Mouse (Mus musculus) lung, embryonic 14.5 days (tissue): ENCODE results near the gene Upp2. TPM values are rescaled to one million over a fixed set of nuclear protein-coding genes. Genes with fewer than 3 reads are reported as not detected.

Experiments used
- ATAC-seq: fragments of 200-750 bp; cut with Nextera tagmentation; 2 replicates; pipeline ENCODE4 v1.8.0; 2017; ENCODE audit warnings: mild to moderate bottlenecking, moderate TSS enrichment, moderate library complexity; ENCODE audit not compliant: insufficient read depth
- DNase-seq: peaks from one replicate; pipeline ENCODE4 v3.0.0-alpha.2; 2015
- H3K27ac ChIP-seq: fragments of 300-500 bp; sonication (generic); 2 replicates; pipeline ENCODE4 v1.5.1; 2014; ENCODE audit warnings: low read depth, mild to moderate bottlenecking, moderate library complexity
- H3K27me3 ChIP-seq: fragments of 300-500 bp; sonication (generic); 2 replicates; pipeline ENCODE4 v1.6.1; 2014; ENCODE audit warnings: low read length, control low read depth; ENCODE audit not compliant: insufficient read depth
- H3K36me3 ChIP-seq: fragments of 300-500 bp; sonication (generic); 2 replicates; pipeline ENCODE4 v1.6.1; 2014; ENCODE audit warnings: control low read depth; ENCODE audit not compliant: insufficient read depth
- H3K4me1 ChIP-seq: fragments of 300-500 bp; sonication (generic); 2 replicates; pipeline ENCODE4 v1.6.1; 2014; ENCODE audit warnings: antibody characterized with exemption, control low read depth; ENCODE audit not compliant: insufficient read depth
- H3K4me2 ChIP-seq: fragments of 300-500 bp; sonication (generic); 2 replicates; pipeline ENCODE4 v1.6.1; 2014; ENCODE audit warnings: mild to moderate bottlenecking
- H3K4me3 ChIP-seq: fragments of 300-500 bp; sonication (generic); 2 replicates; pipeline ENCODE4 v1.5.1; 2014; ENCODE audit warnings: low read depth, low read length
- H3K9ac ChIP-seq: fragments of 300-500 bp; sonication (generic); 2 replicates; pipeline ENCODE4 v1.6.1; 2014
- H3K9me3 ChIP-seq: fragments of 300-500 bp; sonication (generic); 2 replicates; pipeline ENCODE4 v1.6.1; 2016; ENCODE audit warnings: low read depth, low read length, control low read depth
- CTCF ChIP-seq: IDR thresholded peaks from 2 replicates; pipeline ENCODE4 v1.5.1; 2016; ENCODE audit warnings: antibody characterized with exemption, low read depth
- WGBS: fragments of 180-500 bp; shearing (Covaris S2); extraction: QIAGEN DNeasy Blood & Tissue Kit; methylation state at CpG from one replicate; pipeline ENCODE4 v1.1.7; 2014; 5-methylcytosine and 5-hydroxymethylcytosine counted together
- polyA plus RNA-seq: library from polyadenylated mRNA; unstranded; fragments of >200 nt; fragmentation: Nextera tagmentation; extraction: Ambion mirVana; gene quantifications from 2 replicates; pipeline ENCODE4 v1.2.1, GENCODE M21; 2014

Upp2 gene
- polyA plus RNA-seq, 1 experiment from 2014 or later, result 8.6 TPM

- Histone ChIP-seq H3K4me1 (peaks cover 12% of the 10 kb centered on the region; the same call in 1 of the 2 replicates), H3K9ac (no peak overlapping the region)
- 90% methylated on average over 3 of the region's 3 CpGs for WGBS
Observed at GRCm38 (mm10) chr2:58527786-58528185, 39.3 kb upstream of the Upp2 start.

GRCm38 (mm10) chr2:58529384-58529783 is 37.7 kb upstream of the Upp2 start:
- no peak overlapping the region for H3K9ac ChIP-seq
- no peak overlapping the region for H3K27ac ChIP-seq
- peaks cover 27% of the 10 kb centered on the region for H3K4me1 ChIP-seq
- no peak overlapping the region for H3K4me2 ChIP-seq
- no peak for DNase-seq
- H3K36me3 ChIP-seq, result no peaks in the 10 kb centered on the region
- no peaks in the 10 kb centered on the region for H3K9me3 ChIP-seq
- no peak overlapping the region for H3K4me3 ChIP-seq
- 77% methylated on average over 5 of the region's 5 CpGs for WGBS
- no peaks in the 10 kb centered on the region for H3K27me3 ChIP-seq
- ATAC-seq, result no peak
- no peak for TF ChIP-seq CTCF

More at GRCm38 (mm10) chr2:58527786-58528185, 39.3 kb upstream of the Upp2 start:
- no peaks in the 10 kb centered on the region for H3K36me3 ChIP-seq
- DNase-seq (no peak), ATAC-seq (no peak)
- TF ChIP-seq CTCF, result no peak
- H3K4me2 ChIP-seq, result no peak overlapping the region
- no peak overlapping the region for H3K4me3 ChIP-seq
- H3K27ac ChIP-seq, result no peak overlapping the region
- H3K9me3 ChIP-seq, result no peaks in the 10 kb centered on the region
- H3K27me3 ChIP-seq, result no peaks in the 10 kb centered on the region

GRCm38 (mm10) chr2:58529860-58530440 is 37.1 kb upstream of the Upp2 start:
- Histone ChIP-seq H3K4me3 (no peak overlapping the region), H3K4me2 (no peak overlapping the region), H3K9ac (no peak overlapping the region), H3K9me3 (no peaks in the 10 kb centered on the region), H3K27me3 (no peaks in the 10 kb centered on the region), H3K36me3 (no peaks in the 10 kb centered on the region), H3K27ac (no peak overlapping the region), H3K4me1 (peaks cover 28% of the 10 kb centered on the region)
- DNase-seq (no peak), ATAC-seq (no peak)
- WGBS, result 43% methylated on average over 7 of the region's 7 CpGs
- no peak for TF ChIP-seq CTCF

GRCm38 (mm10) chr2:58530521-58530920 is 36.6 kb upstream of the Upp2 start:
- no peak for TF ChIP-seq CTCF
- DNase-seq, result no peak
- Histone ChIP-seq H3K27me3 (no peaks in the 10 kb centered on the region), H3K4me1 (peaks cover 28% of the 10 kb centered on the region), H3K9me3 (no peaks in the 10 kb centered on the region), H3K4me3 (no peak overlapping the region), H3K27ac (no peak overlapping the region), H3K9ac (no peak overlapping the region), H3K4me2 (no peak overlapping the region), H3K36me3 (no peaks in the 10 kb centered on the region)
- ATAC-seq, result no peak
- 49% methylated on average over 4 of the region's 4 CpGs for WGBS

GRCm38 (mm10) chr2:58532260-58532850 is 34.7 kb upstream of the Upp2 start:
- DNase-seq (peak; percentile 92), ATAC-seq (peak; percentile 90)
- H3K27me3 ChIP-seq, result no peaks in the 10 kb centered on the region
- no peak overlapping the region for H3K4me3 ChIP-seq
- H3K9ac ChIP-seq, result no peak overlapping the region
- no peak for TF ChIP-seq CTCF
- WGBS, result 11% methylated on average over 10 of the region's 10 CpGs
- peak overlapping the region; percentile 48 for H3K27ac ChIP-seq
- peaks cover 28% of the 10 kb centered on the region for H3K4me1 ChIP-seq
- 0 out of 2 replicates have a peak, but pooled peaks cover 4% of the 10 kb centered on the region for H3K36me3 ChIP-seq
- H3K4me2 ChIP-seq, result peak overlapping the region; percentile 50
- no peaks in the 10 kb centered on the region for H3K9me3 ChIP-seq

GRCm38 (mm10) chr2:58533521-58534001 is 33.5 kb upstream of the Upp2 start:
- peaks cover 28% of the 10 kb centered on the region for H3K4me1 ChIP-seq

GRCm38 (mm10) chr2:58534379-58534778 is 32.7 kb upstream of the Upp2 start:
- DNase-seq (no peak), ATAC-seq (no peak)
- no peaks in the 10 kb centered on the region for H3K9me3 ChIP-seq
- no peak for TF ChIP-seq CTCF
- H3K36me3 ChIP-seq, result 0 out of 2 replicates have a peak, but pooled peaks cover 4% of the 10 kb centered on the region
- peaks cover 28% of the 10 kb centered on the region for H3K4me1 ChIP-seq
- H3K9ac ChIP-seq, result no peak overlapping the region
- peak overlapping the region; percentile 85; the same call in 1 of the 2 replicates for H3K27ac ChIP-seq
- no peak overlapping the region for H3K4me3 ChIP-seq
- no peak overlapping the region for H3K4me2 ChIP-seq
- WGBS, result 60% methylated on average over 4 of the region's 4 CpGs
- no peaks in the 10 kb centered on the region for H3K27me3 ChIP-seq

More at GRCm38 (mm10) chr2:58533521-58534001, 33.5 kb upstream of the Upp2 start:
- Histone ChIP-seq H3K27ac (peak overlapping the region; percentile 85), H3K36me3 (0 out of 2 replicates have a peak, but pooled peaks cover 4% of the 10 kb centered on the region), H3K4me2 (peak overlapping the region; percentile 30; the same call in 1 of the 2 replicates), H3K27me3 (no peaks in the 10 kb centered on the region), H3K9me3 (no peaks in the 10 kb centered on the region), H3K9ac (no peak overlapping the region), H3K4me3 (no peak overlapping the region)
- WGBS, result 17% methylated on average over 7 of the region's 7 CpGs
- no peak for TF ChIP-seq CTCF
- ATAC-seq, result peak; percentile 73
- DNase-seq, result peak; percentile 74
